Mouse (Mus musculus): ENCODE data around the gene Slc6a11.

Gene Slc6a11

GRCm38 (mm10) chr6:114267979-114268378, 136.9 kb downstream of the Slc6a11 start:
- no peak for DNase-seq

GRCm38 (mm10) chr6:114269589-114269988, 138.5 kb downstream of the Slc6a11 start:
- DNase-seq: no peak

- no peak for DNase-seq
These were observed 139.8 kb downstream of the Slc6a11 start for GRCm38 (mm10) chr6:114270799-114271198.

- DNase-seq: no peak
These were observed 141.2 kb downstream of the Slc6a11 start for GRCm38 (mm10) chr6:114272279-114272678.

GRCm38 (mm10) chr6:114273997-114274728, 143.1 kb downstream of the Slc6a11 start:
- no peak for DNase-seq

- no peak for DNase-seq
These were observed 144.8 kb downstream of the Slc6a11 start for GRCm38 (mm10) chr6:114275800-114276199.

GRCm38 (mm10) chr6:114282469-114283277, 151.6 kb downstream of the Slc6a11 start, which contains the start of gene Slc6a1:
Slc6a1 (plus strand) TSS chr6:114282635.
- no peak for DNase-seq

GRCm38 (mm10) chr6:114283278-114283770, 152.3 kb downstream of the Slc6a11 start:
- DNase-seq: no peak

- DNase-seq: no peak
These were observed 153.1 kb downstream of the Slc6a11 start for GRCm38 (mm10) chr6:114283927-114284703.

- no peak for DNase-seq
These were observed 154.4 kb downstream of the Slc6a11 start for GRCm38 (mm10) chr6:114285424-114285823.

- no peak for DNase-seq
These were observed 158.1 kb downstream of the Slc6a11 start for GRCm38 (mm10) chr6:114289106-114289505.

- DNase-seq: no peak
These were observed 159.1 kb downstream of the Slc6a11 start for GRCm38 (mm10) chr6:114290184-114290583.

- no peak for DNase-seq
These were observed 159.9 kb downstream of the Slc6a11 start for GRCm38 (mm10) chr6:114290929-114291328.

GRCm38 (mm10) chr6:114291396-114291795, 160.4 kb downstream of the Slc6a11 start:
- no peak for DNase-seq

GRCm38 (mm10) chr6:114293511-114293910, 162.5 kb downstream of the Slc6a11 start:
- no peak for DNase-seq

- DNase-seq: no peak
These were observed 164.0 kb downstream of the Slc6a11 start for GRCm38 (mm10) chr6:114295086-114295485.

GRCm38 (mm10) chr6:114297260-114298002, 166.4 kb downstream of the Slc6a11 start:
- no peak for DNase-seq

All from thymus, adult 18-20 months (tissue).